In genomic region chr11:107511954-107512353, GRCm38 (mm10) we compare ENCODE assay signal across 8 mouse cellular contexts. TPM values are rescaled to one million over a fixed set of nuclear protein-coding genes. Genes with fewer than 3 reads are reported as not detected.
DNase-seq lines count a peak whose midpoint lies in the region; ATAC-seq and TF ChIP-seq lines count a peak whose summit lies in the region.
"Not testable (repeated sequence)": the region's sequence is repeated elsewhere in the genome, so short reads cannot be mapped to it uniquely, and the experiment has no call there.

No protein-coding gene starts in this region.

- H3K4me2 ChIP-seq in neural tube, embryonic 11.5 days (ENCODE audit: low read depth) = not testable (repeated sequence)

- not testable (repeated sequence) for TF ChIP-seq POLR2A in bone marrow, adult 2 months (IDR thresholded peaks at IDR 0.05; ENCODE audit: borderline replicate concordance, control insufficient read depth, low read depth, low read length); heart, adult 2 months (IDR thresholded peaks at IDR 0.05; ENCODE audit: insufficient read depth, low read depth, low read length); liver, adult 2 months (IDR thresholded peaks at IDR 0.05; ENCODE audit: extremely low read depth, insufficient read depth, low read length); testis, adult 2 months (IDR thresholded peaks at IDR 0.05; ENCODE audit: control insufficient read depth, low read depth, low read length)

- not testable (repeated sequence) for H3K9ac ChIP-seq in heart, adult 2 months (ENCODE audit: low read depth, low read length); liver, adult 2 months (ENCODE audit: low read depth, low read length); neural tube, embryonic 11.5 days (ENCODE audit: low read length)

- H3K4me1 ChIP-seq in bone marrow, adult 2 months (ENCODE audit: control insufficient read depth, insufficient read depth, low read length); heart, adult 2 months (ENCODE audit: control insufficient read depth, insufficient read depth, low read length); liver, adult 2 months (ENCODE audit: control insufficient read depth, insufficient read depth, low read length); neural tube, embryonic 11.5 days (ENCODE audit: control insufficient read depth, insufficient read depth, low read length); testis, adult 2 months (ENCODE audit: control insufficient read depth, insufficient read depth, low read length): not testable (repeated sequence)

- not testable (repeated sequence) for H3K27ac ChIP-seq in bone marrow, adult 2 months (ENCODE audit: control insufficient read depth, insufficient read depth, low read depth, low read length, poor library complexity); heart, adult 2 months; liver, adult 2 months (replicated peaks; ENCODE audit: insufficient read depth, low read depth, low read length); neural tube, embryonic 11.5 days (ENCODE audit: low read depth, low read length); testis, adult 2 months (ENCODE audit: control insufficient read depth, insufficient read depth, low read depth, low read length)

- peak; percentile 83 for TF ChIP-seq CTCF in bone marrow, adult 2 months (IDR thresholded peaks at IDR 0.05; ENCODE audit: control insufficient read depth, insufficient read depth, low read length)
- peak; percentile 86 for TF ChIP-seq CTCF in heart, adult 2 months (IDR thresholded peaks at IDR 0.05)
- TF ChIP-seq CTCF in liver, adult 2 months (IDR thresholded peaks at IDR 0.05; ENCODE audit: low read depth, low read length) = peak; percentile 87
- TF ChIP-seq CTCF in testis, adult 2 months (IDR thresholded peaks at IDR 0.05; ENCODE audit: control insufficient read depth, insufficient read depth, insufficient replicate concordance, low read depth, low read length) = peak; percentile 67; the same call in 1 of the 2 replicates

- intact Hi-C loops in heart, adult 2 months (cut with DNase I) = loop anchor here (2.0 kb wide), 1 partner anchor 341 kb away; no protein-coding TSS in a partner anchor

- peak; percentile 50 to 69 for DNase-seq in CD8-positive naive resting alpha-beta T cell, adult 2 months (ENCODE audit: low read depth in 2 of 2, low spot score in 2 of 2)
- peak; percentile 60 for DNase-seq in embryo, embryonic 11.5 days (ENCODE audit: low read depth, low spot score)
- DNase-seq in heart, adult 2 months = peak; percentile 54 to 64
- peak; percentile 86 for DNase-seq in kidney, postnatal 10 days
- peak; percentile 41 for DNase-seq in liver, adult 2 months (ENCODE audit: extremely low read depth, low read depth, low spot score)
- DNase-seq in neural tube, embryonic 11.5 days (ENCODE audit: low spot score) = peak; percentile 70

- H3K27me3 ChIP-seq in heart, adult 2 months (ENCODE audit: control insufficient read depth, insufficient read depth, low read length); liver, adult 2 months (ENCODE audit: control insufficient read depth, insufficient read depth, low read length); neural tube, embryonic 11.5 days (ENCODE audit: control insufficient read depth, insufficient read depth, low read length); testis, adult 2 months (ENCODE audit: control insufficient read depth, insufficient read depth, low read length): not testable (repeated sequence)

- H3K79me2 ChIP-seq in heart, adult 2 months (replicated peaks; ENCODE audit: control insufficient read depth, insufficient read depth, low read length); liver, adult 2 months (ENCODE audit: control insufficient read depth, insufficient read depth, low read length): not testable (repeated sequence)

- not testable (repeated sequence) for ATAC-seq in neural tube, embryonic 11.5 days (ENCODE audit: insufficient read depth, low FRiP score, low TSS enrichment)

- not testable (repeated sequence) for H3K36me3 ChIP-seq in heart, adult 2 months (ENCODE audit: control insufficient read depth, insufficient read depth, low read length); liver, adult 2 months (ENCODE audit: control insufficient read depth, insufficient read depth, low read length); neural tube, embryonic 11.5 days (ENCODE audit: control insufficient read depth, insufficient read depth, low read length); testis, adult 2 months (ENCODE audit: control insufficient read depth, insufficient read depth, low read length)

- not testable (repeated sequence) for H3K4me3 ChIP-seq in bone marrow, adult 2 months (replicated peaks; ENCODE audit: control insufficient read depth, low read depth, low read length); heart, adult 2 months; liver, adult 2 months (ENCODE audit: insufficient read depth, low read depth, low read length); neural tube, embryonic 11.5 days (ENCODE audit: low read depth, low read length); testis, adult 2 months (ENCODE audit: control insufficient read depth, low read depth, low read length)

- not testable (repeated sequence) for H3K9me3 ChIP-seq in neural tube, embryonic 11.5 days (ENCODE audit: control insufficient read depth, low read length)

- TF ChIP-seq EP300 in heart, adult 2 months (IDR thresholded peaks at IDR 0.05; ENCODE audit: insufficient read depth, low read depth, low read length) = peak; percentile 80; the same call in 1 of the 2 replicates

- WGBS in bone marrow, adult 2 months = 37% methylated on average over 5 of the region's 5 CpGs
- 41% methylated on average over 5 of the region's 5 CpGs for WGBS in heart, adult 2 months
- 35% methylated on average over 5 of the region's 5 CpGs for WGBS in liver, adult 2 months
- WGBS in neural tube, embryonic 11.5 days = 45% methylated on average over 5 of the region's 5 CpGs

RNA-seq across cellular contexts. Expression of gene Psmd12, which starts 32.7 kb away (rescaled TPM):
- polyA plus RNA-seq in bone marrow, adult 2 months (2011; ENCODE audit: insufficient read depth, insufficient read length, low replicate concordance, missing spikeins) = 34.4 and 61.0 TPM in 2 replicates
- total RNA-seq in heart, adult 2 months (2021) = 10 to 100 TPM; 78.3 to 92.2 TPM
- polyA plus RNA-seq in heart, adult 2 months (2012; rRNA removed) = 22.6 and 42.4 TPM in 2 replicates
- 53.5 and 54.7 TPM in 2 replicates for total RNA-seq in liver, adult 2 months (2014; rRNA removed)
- 14.5 and 15.9 TPM in 2 replicates for polyA plus RNA-seq in liver, adult 2 months (2012; rRNA removed)
- polyA plus RNA-seq in neural tube, embryonic 11.5 days (2014; fragmentation: Nextera tagmentation; extraction: Ambion mirVana) = 228 and 232 TPM in 2 replicates
- polyA plus RNA-seq in testis, adult 2 months (2012; rRNA removed) = 25.8 and 28.0 TPM in 2 replicates

RNA-seq across cellular contexts. Expression of gene Helz, which starts 35.8 kb away (rescaled TPM):
- 10.7 and 25.7 TPM in 2 replicates for polyA plus RNA-seq in bone marrow, adult 2 months (2011; ENCODE audit: insufficient read depth, insufficient read length, low replicate concordance, missing spikeins)
- 10 to 100 TPM; 26.2 to 26.4 TPM for total RNA-seq in heart, adult 2 months (2021)
- 9.0 and 10.8 TPM in 2 replicates for polyA plus RNA-seq in heart, adult 2 months (2012; rRNA removed)
- total RNA-seq in liver, adult 2 months (2014; rRNA removed) = 6.4 and 7.8 TPM in 2 replicates
- 5.3 and 6.5 TPM in 2 replicates for polyA plus RNA-seq in liver, adult 2 months (2012; rRNA removed)
- polyA plus RNA-seq in neural tube, embryonic 11.5 days (2014; fragmentation: Nextera tagmentation; extraction: Ambion mirVana) = 23.5 and 24.5 TPM in 2 replicates
- 17.2 and 18.2 TPM in 2 replicates for polyA plus RNA-seq in testis, adult 2 months (2012; rRNA removed)

RNA-seq across cellular contexts. Expression of gene Pitpnc1, which starts 41.5 kb away (rescaled TPM):
- 11.1 and 14.0 TPM in 2 replicates for polyA plus RNA-seq in bone marrow, adult 2 months (2011; ENCODE audit: insufficient read depth, insufficient read length, low replicate concordance, missing spikeins)
- total RNA-seq in heart, adult 2 months (2021) = 10 to 100 TPM; 66.4 to 68.1 TPM
- polyA plus RNA-seq in heart, adult 2 months (2012; rRNA removed) = 22.7 and 39.4 TPM in 2 replicates
- 9.4 and 10.5 TPM in 2 replicates for total RNA-seq in liver, adult 2 months (2014; rRNA removed)
- polyA plus RNA-seq in liver, adult 2 months (2012; rRNA removed) = 3.5 and 4.1 TPM in 2 replicates
- 35.0 and 38.1 TPM in 2 replicates for polyA plus RNA-seq in neural tube, embryonic 11.5 days (2014; fragmentation: Nextera tagmentation; extraction: Ambion mirVana)
- 1.5 and 1.6 TPM in 2 replicates for polyA plus RNA-seq in testis, adult 2 months (2012; rRNA removed)
